Mouse (Mus musculus) heart, embryonic 14.5 days (tissue): ENCODE results near the gene Gm20696. TPM values are rescaled to one million over a fixed set of nuclear protein-coding genes. Genes with fewer than 3 reads are reported as not detected.

Experiments
- ATAC-seq: fragments of 200-750 bp; cut with Nextera tagmentation; 2 replicates; pipeline ENCODE4 v1.8.0; 2017; ENCODE audit warnings: low read depth, moderate TSS enrichment; ENCODE audit not compliant: insufficient number of reproducible peaks, insufficient read depth, low FRiP score
- H3K27ac ChIP-seq, 2 experiments: fragments of 200-500 bp in 1 of 2; fragments of 300-500 bp in 1 of 2; sonication (generic) in 1 of 2; replicated peaks in 1 of 2; 2 replicates each; pipeline ENCODE4 v1.5.1; 2012 to 2014; ENCODE audit warnings: low read depth in 2 of 2, low read length in 2 of 2, control low read depth in 1 of 2, mild to moderate bottlenecking in 1 of 2, mixed read lengths in 1 of 2; ENCODE audit not compliant: control insufficient read depth in 1 of 2, insufficient read depth in 1 of 2
- H3K27me3 ChIP-seq: fragments of 300-500 bp; sonication (generic); 2 replicates; pipeline ENCODE4 v1.6.1; 2014; ENCODE audit warnings: mild to moderate bottlenecking, low read length, control low read depth; ENCODE audit not compliant: control insufficient read depth, insufficient read depth
- H3K36me3 ChIP-seq: fragments of 300-500 bp; sonication (generic); 2 replicates; pipeline ENCODE4 v1.6.1; 2014; ENCODE audit warnings: mild to moderate bottlenecking, control low read depth, low read length, mixed read lengths; ENCODE audit not compliant: control insufficient read depth, insufficient read depth
- H3K4me1 ChIP-seq, 2 experiments: fragments of 200-500 bp in 1 of 2; fragments of 300-500 bp in 1 of 2; sonication (generic) in 1 of 2; 2 replicates each; pipeline ENCODE4 v1.6.1; 2012 to 2014; ENCODE audit warnings: low read length in 2 of 2, control low read depth in 1 of 2, mixed read lengths in 1 of 2; ENCODE audit not compliant: control insufficient read depth in 2 of 2, insufficient read depth in 2 of 2
- H3K4me2 ChIP-seq: fragments of 300-500 bp; sonication (generic); 2 replicates; pipeline ENCODE4 v1.6.1; 2014; ENCODE audit warnings: mild to moderate bottlenecking, low read length
- H3K4me3 ChIP-seq, 2 experiments: fragments of 200-500 bp in 1 of 2; fragments of 300-500 bp in 1 of 2; sonication (generic) in 1 of 2; 2 replicates each; pipeline ENCODE4 v1.5.1; 2012 to 2014; ENCODE audit warnings: low read length in 2 of 2, mild to moderate bottlenecking in 2 of 2, control low read depth in 1 of 2, low read depth in 1 of 2, moderate library complexity in 1 of 2; ENCODE audit not compliant: control insufficient read depth in 1 of 2, insufficient read depth in 1 of 2
- H3K9ac ChIP-seq: fragments of 300-500 bp; sonication (generic); 2 replicates; pipeline ENCODE4 v1.6.1; 2014; ENCODE audit warnings: mild to moderate bottlenecking, low read length
- H3K9me3 ChIP-seq: fragments of 300-500 bp; sonication (generic); 2 replicates; pipeline ENCODE4 v1.6.1; 2016; ENCODE audit warnings: low read length, control low read depth; ENCODE audit not compliant: control insufficient read depth
- WGBS: fragments of 180-500 bp; shearing (Covaris S2); extraction: QIAGEN DNeasy Blood & Tissue Kit; methylation state at CpG from one replicate; pipeline ENCODE4 v1.1.7; 2014; 5-methylcytosine and 5-hydroxymethylcytosine counted together
- polyA plus RNA-seq: library from polyadenylated mRNA; unstranded; fragments of >200 nt; fragmentation: Nextera tagmentation; extraction: Ambion mirVana; gene quantifications from 2 replicates; pipeline ENCODE4 v1.2.1, GENCODE M21; 2014

The Gm20696 gene
- polyA plus RNA-seq, 1 experiment from 2014 or later = 3.9 TPM

DNA sequence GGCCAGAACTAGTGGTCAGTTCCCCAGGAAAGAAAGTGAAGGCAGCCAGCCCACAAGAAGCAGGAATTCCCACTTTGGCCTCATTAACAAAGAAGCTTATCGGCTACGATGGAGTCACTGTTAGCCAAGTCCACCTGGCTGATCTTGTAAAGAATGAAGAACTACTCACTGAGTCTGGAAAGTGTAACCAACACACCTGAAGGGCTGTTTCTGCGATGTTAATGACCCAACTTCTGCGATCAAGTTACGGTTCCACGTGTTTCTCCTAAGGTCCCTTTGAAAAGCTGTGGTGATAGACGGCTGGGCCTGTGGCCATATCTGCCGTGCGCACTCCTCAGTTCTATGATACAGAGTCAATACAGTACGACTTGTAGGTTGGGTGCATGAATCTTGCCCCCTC lies 177.2 kb downstream of the Gm20696 start:
- Histone ChIP-seq H3K9me3 (no peaks in the 10 kb centered on the region), H3K4me2 (no peak overlapping the region), H3K4me3 (no peak overlapping the region), H3K27me3 (no peaks in the 10 kb centered on the region), H3K27ac (no peak overlapping the region), H3K9ac (no peak overlapping the region), H3K4me1 (peaks cover 10 to 49% of the 10 kb centered on the region in 2 experiments), H3K36me3 (0 out of 2 replicates have a peak, but pooled peaks cover 3% of the 10 kb centered on the region)
- 78% methylated on average over 10 of the region's 10 CpGs for WGBS
- no peak for ATAC-seq

DNA sequence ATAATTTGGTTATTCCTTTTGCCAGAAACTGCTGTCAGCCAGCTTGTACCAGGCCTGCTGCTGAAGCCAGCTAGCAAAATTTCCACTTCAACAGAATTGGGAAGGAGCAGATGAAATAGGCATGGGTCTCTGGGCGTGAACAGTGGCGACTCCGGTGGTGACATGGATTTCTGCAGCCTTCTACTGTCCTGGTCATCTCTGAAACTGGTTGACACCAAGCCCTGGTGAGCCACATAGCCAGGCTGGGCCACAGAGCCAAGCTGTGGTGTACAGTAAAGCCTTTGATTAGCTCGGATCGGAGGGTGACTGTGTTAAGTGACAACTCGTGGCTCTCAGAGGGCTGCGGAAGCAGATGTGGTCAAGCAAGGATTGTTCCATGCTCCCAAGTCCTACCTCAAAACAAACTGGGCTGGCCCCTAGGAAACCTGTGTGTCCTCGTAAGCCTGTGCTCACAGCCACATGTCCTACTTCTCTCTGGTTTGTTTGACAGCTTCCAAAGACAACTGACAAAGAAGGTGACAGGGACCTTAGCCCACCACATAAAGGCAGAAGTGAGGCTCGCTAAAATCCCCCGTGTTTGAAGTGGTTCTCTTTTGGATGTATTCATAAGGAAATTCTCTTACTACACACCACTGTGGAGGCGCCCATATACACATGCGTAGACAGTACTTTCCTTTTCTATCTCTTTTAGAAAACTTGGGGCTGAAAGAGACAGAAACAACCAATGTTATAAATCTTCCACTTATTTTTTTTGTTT lies 180.5 kb downstream of the Gm20696 start:
- ATAC-seq = no peak
- no peak overlapping the region for H3K4me3 ChIP-seq

DNA sequence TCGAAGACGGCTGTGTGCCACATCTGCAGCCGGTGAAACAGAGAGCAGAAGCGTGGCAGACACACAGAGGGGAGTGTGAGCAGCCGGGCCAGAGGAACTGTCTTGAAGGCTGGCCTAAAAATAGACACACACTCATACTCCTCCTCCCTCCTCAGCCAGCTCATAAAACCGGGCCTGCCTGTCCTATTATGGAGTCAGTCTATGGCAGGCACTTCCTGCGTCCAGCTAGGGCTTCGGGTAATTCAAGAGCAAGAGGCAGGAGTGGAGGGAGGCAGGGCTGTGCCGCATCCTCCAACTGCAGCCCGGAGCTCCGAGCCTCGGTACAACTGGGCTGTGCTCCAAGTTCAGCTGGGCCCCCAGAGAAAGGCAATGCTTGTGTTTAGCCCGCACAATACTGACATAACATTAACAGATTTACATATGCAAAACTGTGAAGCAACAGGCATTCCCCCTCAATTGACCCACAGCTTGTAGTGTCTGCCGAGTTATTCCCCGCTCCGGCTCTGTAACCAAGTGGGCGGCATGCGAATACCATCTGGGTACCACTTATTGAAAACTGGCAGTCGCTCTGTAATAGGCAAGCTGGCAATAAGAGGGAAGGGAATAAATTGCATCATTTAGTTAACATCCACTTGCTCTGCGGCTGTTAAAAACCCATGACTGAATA lies 181.2 kb downstream of the Gm20696 start:
- peak; percentile 95 for ATAC-seq
- 22% methylated on average over 20 of the region's 20 CpGs for WGBS

More for the DNA sequence above, 180.5 kb downstream of the Gm20696 start:
- H3K27ac ChIP-seq = peak overlapping the region; percentile 93 to 99
- H3K9ac ChIP-seq = no peak overlapping the region
- no peaks in the 10 kb centered on the region for H3K9me3 ChIP-seq
- H3K36me3 ChIP-seq = 0 out of 2 replicates have a peak, but pooled peaks cover 3% of the 10 kb centered on the region
- H3K4me2 ChIP-seq = peak overlapping the region; percentile 59
- H3K27me3 ChIP-seq = no peaks in the 10 kb centered on the region
- 64% methylated on average over 12 of the region's 12 CpGs for WGBS
- peaks cover 15 to 41% of the 10 kb centered on the region in 2 experiments for H3K4me1 ChIP-seq

DNA sequence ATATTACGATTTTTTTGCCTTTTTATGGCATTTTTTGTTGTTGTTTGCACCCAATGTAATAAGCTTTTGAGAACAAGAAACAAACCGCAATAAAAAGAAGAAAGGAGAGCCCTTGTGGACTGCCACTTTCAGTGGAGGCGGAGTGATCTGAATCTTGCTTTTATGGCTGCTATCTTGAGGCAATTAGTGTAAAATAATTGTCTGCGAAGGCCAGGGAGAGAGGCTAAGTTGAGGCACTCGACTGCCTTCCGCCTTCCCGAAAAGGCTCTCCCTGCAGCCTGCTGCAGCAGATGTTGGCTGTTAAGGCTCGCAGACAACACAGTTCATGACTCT lies 181.7 kb downstream of the Gm20696 start:
- WGBS = 24% methylated on average over 8 of the region's 8 CpGs
- H3K9ac ChIP-seq = peak overlapping the region; percentile 70
- no peaks in the 10 kb centered on the region for H3K9me3 ChIP-seq
- peaks cover 12 to 35% of the 10 kb centered on the region in 2 experiments for H3K4me1 ChIP-seq
- peak overlapping the region; percentile 93 to 99 for H3K27ac ChIP-seq
- H3K4me3 ChIP-seq = peak overlapping the region; percentile 4 to 29; a peak in 3 of 4 replicates
- H3K36me3 ChIP-seq = 0 out of 2 replicates have a peak, but pooled peaks cover 3% of the 10 kb centered on the region
- peak overlapping the region; percentile 59 for H3K4me2 ChIP-seq
- no peaks in the 10 kb centered on the region for H3K27me3 ChIP-seq
- ATAC-seq = no peak

More for the DNA sequence above, 181.2 kb downstream of the Gm20696 start:
- peaks cover 12 to 35% of the 10 kb centered on the region in 2 experiments for H3K4me1 ChIP-seq
- H3K36me3 ChIP-seq = 0 out of 2 replicates have a peak, but pooled peaks cover 3% of the 10 kb centered on the region
- peak overlapping the region; percentile 59 for H3K4me2 ChIP-seq
- no peaks in the 10 kb centered on the region for H3K27me3 ChIP-seq
- H3K9ac ChIP-seq = peak overlapping the region; percentile 70
- peak overlapping the region; percentile 4 to 29; a peak in 3 of 4 replicates for H3K4me3 ChIP-seq
- no peaks in the 10 kb centered on the region for H3K9me3 ChIP-seq
- peak overlapping the region; percentile 93 to 99 for H3K27ac ChIP-seq

DNA sequence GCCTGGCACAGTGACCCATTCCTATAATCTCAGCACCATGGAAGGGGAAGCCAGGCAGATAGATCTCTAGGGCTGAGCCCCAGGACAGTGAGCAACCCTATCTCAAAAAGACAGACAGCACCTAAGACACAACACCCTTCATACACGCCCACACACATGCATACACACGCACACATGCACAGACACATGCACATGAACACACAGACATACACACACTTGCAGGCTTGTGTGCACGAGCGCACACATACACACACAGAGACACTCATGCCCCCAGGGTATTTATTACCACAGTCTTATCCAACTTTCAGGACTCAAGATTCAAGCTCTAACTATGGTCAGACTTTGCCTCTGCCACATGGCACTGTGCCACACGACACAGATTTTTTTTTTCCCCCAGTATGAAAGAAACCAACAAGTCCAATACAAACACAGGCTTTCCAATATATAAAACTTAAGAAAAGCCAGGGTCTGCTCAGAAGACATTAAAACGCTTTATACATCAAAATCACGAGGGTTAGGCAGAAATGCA lies 182.3 kb downstream of the Gm20696 start:
- Histone ChIP-seq H3K27me3 (no peaks in the 10 kb centered on the region), H3K9ac (peak overlapping the region; percentile 5; the same call in 1 of the 2 replicates), H3K27ac (peak overlapping the region; percentile 70 to 93), H3K36me3 (0 out of 2 replicates have a peak, but pooled peaks cover 3% of the 10 kb centered on the region), H3K4me1 (peaks cover 12 to 32% of the 10 kb centered on the region in 2 experiments), H3K9me3 (no peaks in the 10 kb centered on the region), H3K4me3 (no peak overlapping the region), H3K4me2 (peak overlapping the region; percentile 59)
- ATAC-seq = no peak
- 80% methylated on average over 7 of the region's 7 CpGs for WGBS

DNA sequence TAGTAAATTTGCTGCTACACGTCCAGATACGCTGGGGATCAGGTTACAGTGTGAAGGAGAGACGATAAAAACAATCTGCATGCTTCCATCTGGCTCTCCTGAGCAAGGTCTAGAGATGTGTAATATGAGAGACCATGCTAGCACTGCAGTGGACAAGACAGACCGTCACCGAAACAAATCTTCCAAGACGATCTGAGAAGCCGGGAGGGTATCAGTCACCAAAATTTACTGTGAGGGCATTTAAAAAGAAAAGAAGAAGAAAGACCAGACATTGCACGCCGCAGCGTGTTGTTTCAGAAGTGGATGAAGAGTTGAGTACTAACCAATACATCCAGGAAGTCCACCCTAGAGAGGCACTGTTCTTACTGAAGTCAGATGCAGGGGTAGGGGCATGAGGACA lies 183.0 kb downstream of the Gm20696 start:
- no peak overlapping the region for H3K9ac ChIP-seq
- no peak overlapping the region for H3K4me3 ChIP-seq
- H3K27me3 ChIP-seq = no peaks in the 10 kb centered on the region
- H3K4me2 ChIP-seq = no peak overlapping the region
- 66% methylated on average over 10 of the region's 10 CpGs for WGBS
- 0 out of 2 replicates have a peak, but pooled peaks cover 3% of the 10 kb centered on the region for H3K36me3 ChIP-seq
- no peaks in the 10 kb centered on the region for H3K9me3 ChIP-seq
- ATAC-seq = no peak
- 0 out of 4 replicates have a peak overlapping the region, but pooled peaks of 1 of the 2 experiments have one; percentile 24 for H3K27ac ChIP-seq
- H3K4me1 ChIP-seq = peaks cover 12 to 32% of the 10 kb centered on the region in 2 experiments

DNA sequence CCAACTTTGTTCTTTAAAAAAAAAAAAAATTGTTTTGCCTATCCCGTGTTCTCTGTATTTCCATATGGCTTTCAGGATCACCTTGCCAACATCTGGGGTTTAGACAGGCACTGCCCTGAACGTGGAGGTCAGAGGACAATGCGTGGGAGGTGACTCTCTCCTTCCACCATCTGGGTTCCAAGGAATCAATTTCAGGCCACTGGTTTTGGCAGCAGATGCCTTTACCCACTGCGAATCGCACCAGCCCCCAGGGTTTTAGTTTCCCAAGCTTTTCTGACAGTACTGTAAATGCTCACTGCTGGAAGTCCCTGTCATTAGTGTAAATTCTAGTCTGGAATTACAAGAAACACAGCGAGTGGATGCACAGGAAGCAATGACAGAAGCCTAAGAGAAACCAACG lies 185.0 kb downstream of the Gm20696 start:
- no peak overlapping the region for H3K27ac ChIP-seq
- H3K4me2 ChIP-seq = no peak overlapping the region
- H3K4me3 ChIP-seq = no peak overlapping the region
- ATAC-seq = no peak
- H3K27me3 ChIP-seq = no peaks in the 10 kb centered on the region
- 75% methylated on average over 7 of the region's 7 CpGs for WGBS
- H3K9ac ChIP-seq = no peak overlapping the region
- H3K9me3 ChIP-seq = no peaks in the 10 kb centered on the region
- H3K4me1 ChIP-seq = peaks cover 12 to 26% of the 10 kb centered on the region in 2 experiments
- H3K36me3 ChIP-seq = 0 out of 2 replicates have a peak, but pooled peaks cover 3% of the 10 kb centered on the region
